Mouse (Mus musculus) CD4-positive helper T cell, adult 2 months (primary cell): ENCODE data around the gene Fam219b.

Source experiments
- DNase-seq: peaks from one replicate; pipeline ENCODE4 v3.0.0-alpha.2; 2012; ENCODE audit warnings: low read depth, missing footprints, low spot score

The Fam219b gene

GRCm38 (mm10) chr9:57537044-57537727 is at the start of gene Fam219b:
Gene Fam219b (plus strand): TSS chr9:57537528.
- DNase-seq = peak; percentile 89

- DNase-seq = no peak
Measured at GRCm38 (mm10) chr9:57487807-57488206, 49.5 kb upstream of the Fam219b start.

DNA sequence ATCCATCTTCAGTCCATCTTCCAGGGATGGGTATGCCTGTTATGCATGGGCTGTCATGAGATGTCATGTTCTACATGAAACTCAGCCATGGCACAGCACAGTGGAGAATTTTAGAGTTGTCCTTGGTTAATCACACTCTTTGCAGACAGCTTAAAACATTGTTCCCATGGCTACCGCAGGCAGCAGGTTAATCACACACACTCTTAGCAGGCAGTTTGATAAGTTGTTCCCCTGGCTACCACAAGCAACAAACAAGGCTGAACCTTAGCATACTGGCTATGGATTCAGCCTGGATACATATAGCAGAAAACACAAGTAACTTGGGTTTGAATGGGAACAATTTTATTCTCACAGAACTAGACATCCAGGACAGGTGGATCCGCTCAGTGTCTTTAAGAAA is 43.8 kb upstream of the Fam219b start:
- DNase-seq = no peak

GRCm38 (mm10) chr9:57494970-57495369 is 42.4 kb upstream of the Fam219b start:
- DNase-seq = no peak

DNA sequence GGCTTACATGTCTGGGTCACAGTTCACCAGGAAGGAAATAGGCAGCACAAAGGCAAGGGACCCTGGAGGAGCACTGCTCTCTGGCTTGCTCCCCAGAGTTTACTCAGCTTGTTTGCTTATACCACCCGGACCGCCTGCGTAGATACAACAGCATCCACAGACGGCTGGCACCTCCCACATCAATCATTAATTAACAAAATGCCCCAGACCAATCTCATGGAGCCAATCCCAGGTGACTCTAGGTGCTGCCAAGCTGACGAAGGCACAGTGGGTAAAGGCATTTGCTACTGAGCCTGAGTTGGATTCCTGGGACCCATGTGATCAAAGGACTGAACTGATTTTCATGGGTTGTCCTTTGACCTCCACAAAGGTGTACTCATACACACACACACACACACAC is 40.1 kb upstream of the Fam219b start:
- no peak for DNase-seq

DNA sequence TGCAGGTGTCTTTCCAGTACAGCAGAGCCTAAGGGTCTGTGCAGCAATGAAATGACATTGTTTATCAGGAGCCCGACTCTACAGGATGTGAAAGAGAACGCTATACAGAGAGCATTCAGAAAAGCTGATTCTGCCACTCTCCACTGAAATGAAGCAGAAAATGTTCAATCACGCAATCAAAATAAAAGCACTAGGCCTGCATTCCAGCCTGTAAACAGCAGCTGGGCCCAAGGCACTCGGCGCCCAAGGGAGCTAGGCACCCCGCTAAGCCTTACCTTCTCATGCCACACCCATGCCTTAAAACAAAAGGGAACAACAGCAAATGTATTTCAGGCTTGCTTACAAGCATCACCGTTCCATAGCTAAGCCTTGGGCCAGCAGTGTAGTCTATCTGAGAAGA is 38.8 kb upstream of the Fam219b start:
- no peak for DNase-seq

- no peak for DNase-seq
Measured at GRCm38 (mm10) chr9:57501452-57501851, 35.9 kb upstream of the Fam219b start.

DNA sequence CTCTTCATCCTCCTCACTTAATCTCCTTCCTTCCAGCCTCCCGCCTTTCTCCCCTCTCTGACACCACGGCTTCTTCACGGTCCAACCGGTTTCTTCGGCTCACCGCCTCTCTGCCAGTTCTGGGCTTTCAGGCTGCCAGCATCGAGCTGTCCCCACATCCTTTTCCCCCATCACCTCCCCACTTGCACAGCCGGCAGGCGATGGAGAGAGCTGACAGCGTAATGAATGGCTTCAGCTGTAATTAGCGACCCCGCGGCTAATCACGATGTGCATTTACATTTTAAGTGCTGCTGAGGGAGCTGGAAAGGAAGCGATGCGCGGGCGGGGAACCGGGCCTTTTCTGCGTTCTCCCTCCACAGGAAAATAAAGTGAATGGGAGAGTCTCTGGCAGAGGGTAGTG is 35.5 kb upstream of the Fam219b start:
- DNase-seq = no peak

DNA sequence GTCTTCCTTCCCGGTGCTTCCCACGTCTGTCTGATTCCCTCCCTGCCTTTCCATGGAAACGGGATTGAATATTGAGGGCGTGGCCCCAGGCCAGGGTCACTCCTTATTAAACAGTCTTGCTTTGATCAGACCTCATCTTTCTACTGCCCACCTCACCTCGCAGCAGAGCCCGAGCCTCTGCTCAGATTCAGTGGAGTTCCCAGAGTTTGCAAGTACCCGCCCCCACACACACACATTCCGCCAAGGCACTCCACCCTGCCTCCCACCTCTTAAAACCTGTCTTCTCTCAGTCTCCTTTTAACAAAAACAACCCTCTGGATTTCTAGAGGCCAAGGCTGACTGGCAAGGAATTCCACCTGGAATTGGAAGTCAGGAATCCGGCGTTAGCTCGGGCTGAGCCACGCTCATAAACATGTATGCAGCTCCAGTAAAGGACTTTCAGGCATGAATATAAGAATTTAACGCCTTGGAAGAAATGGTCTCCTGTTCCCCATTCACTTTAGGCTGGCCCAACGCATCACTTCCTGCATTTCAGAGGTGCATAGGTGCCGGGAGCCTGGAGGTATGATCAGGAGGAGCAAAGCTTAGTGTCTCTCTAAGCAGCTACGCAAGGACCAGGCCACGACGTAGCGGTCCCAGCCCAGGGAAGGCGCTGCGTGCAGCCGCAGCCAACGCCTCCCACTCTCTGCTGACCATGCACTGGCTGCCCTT is 34.3 kb upstream of the Fam219b start:
- no peak for DNase-seq

DNA sequence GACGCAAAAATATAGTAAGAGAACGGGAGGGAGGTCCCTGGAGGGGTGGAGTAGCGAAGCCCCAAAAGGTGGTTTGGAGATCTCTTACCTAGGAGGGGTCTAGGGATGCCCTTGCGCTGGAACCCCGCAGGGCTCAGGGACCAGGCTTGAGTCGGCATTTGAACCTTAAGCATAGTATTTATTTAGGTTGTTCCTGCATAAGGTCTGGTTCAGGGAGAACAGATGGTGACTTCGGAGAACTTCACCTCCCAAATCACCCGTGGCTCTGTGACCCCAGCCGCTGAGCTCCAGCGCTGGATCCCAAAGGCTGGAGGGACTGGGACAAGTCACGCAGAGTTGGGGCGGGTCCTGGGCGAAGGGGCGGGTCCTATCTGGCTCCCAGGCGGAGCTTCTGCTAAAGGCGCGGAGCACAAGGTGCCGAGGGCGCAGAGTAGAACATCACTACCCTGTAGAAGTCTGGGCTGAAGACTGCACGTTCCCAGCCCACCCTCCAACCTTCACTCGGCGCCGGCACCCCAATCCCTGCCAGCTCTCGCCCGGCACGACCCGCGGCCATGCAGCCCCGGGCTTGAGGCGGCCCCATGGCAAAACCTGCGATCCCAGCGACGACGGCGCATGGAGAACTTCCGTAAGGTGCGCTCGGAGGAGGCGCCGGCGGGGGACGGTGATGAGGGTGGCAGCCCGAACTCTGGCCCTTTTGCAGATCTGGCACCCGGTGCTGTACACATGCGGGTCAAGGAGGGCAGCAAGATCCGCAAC is 33.5 kb upstream of the Fam219b start, which contains the start of gene Rpp25:
TSS of gene Rpp25 (plus strand) at position 405 of the 759 bp plus-strand sequence.
- no peak for DNase-seq

DNA sequence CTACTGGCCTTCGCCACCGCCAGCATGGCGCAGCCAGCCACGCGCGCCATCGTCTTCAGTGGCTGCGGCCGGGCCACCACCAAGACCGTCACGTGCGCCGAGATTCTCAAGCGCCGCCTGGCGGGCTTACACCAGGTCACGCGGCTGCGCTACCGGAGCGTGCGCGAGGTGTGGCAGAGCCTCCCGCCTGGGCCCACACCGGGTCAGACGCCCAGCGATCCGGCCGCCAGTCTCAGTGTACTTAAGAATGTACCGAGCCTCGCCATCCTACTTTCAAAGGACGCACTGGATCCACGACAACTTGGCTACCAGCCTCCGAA is 33.0 kb upstream of the Fam219b start:
- peak; percentile 60 for DNase-seq

- no peak for DNase-seq
Measured at GRCm38 (mm10) chr9:57504891-57505290, 32.4 kb upstream of the Fam219b start.

DNA sequence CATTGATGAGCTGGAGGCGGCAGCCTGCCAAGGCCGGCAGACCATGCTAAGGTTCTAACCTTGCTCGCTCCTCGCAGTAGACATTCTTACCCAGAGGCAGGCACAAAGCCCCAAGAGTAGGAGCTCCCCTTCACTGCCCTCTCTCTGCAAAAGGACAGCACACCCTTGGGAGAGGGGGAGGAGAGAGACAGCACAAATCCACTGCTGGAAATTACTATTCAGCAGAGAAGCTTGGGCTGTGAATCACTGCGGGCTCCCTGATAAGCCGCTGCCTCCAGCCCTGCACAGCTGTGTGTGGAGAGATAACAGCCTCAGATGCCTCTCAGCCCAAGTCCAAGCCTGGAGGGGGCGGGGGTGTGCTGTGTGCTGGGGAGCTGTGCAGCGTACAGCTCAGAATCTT is 31.6 kb upstream of the Fam219b start:
- DNase-seq = no peak

DNA sequence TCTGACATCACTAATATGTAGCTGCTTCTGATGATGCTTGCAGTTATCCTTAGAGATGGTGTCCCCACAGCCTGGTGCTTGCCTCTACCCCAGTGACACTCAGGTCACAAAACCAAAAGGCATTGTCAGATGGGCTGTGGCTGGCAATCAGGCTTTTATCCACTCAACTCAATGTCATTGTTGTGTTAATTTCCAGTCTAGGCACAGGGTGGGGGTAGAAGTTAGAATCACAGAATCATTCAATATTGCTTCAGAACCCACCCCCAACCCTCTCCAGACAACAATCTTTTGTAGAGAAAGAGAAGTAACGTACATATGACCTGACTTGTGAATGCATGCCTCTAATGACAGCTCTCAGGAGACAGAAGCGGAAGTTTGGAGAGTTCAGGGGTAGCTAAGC is 26.8 kb upstream of the Fam219b start:
- no peak for DNase-seq

DNA sequence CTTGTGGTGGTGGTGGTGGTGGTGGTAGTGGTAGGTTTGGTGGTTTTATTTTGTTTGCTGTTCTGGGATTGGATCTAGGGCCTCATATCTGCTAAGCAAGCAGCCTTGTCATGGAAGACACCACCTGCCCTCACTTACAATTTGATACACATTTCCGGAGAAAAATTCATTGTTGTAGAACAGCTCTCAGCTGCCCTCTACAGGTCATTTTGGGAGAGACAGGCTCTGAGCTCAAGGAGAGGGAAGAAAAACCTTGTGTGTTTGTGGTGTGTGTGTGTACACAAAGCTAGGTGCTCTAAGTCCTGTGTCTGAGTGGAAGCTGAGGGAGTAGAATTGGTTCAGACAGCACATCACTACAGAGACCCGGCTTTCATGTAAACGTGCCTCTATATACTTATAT is 20.2 kb upstream of the Fam219b start:
- DNase-seq = peak; percentile 78

GRCm38 (mm10) chr9:57520375-57521055 is 16.8 kb upstream of the Fam219b start:
- DNase-seq = no peak

- peak; percentile 93 for DNase-seq
Measured at GRCm38 (mm10) chr9:57521056-57521911, 16.0 kb upstream of the Fam219b start, which contains the start of gene Cox5a. Gene Cox5a (plus strand): TSS chr9:57521274.

- peak; percentile 21 for DNase-seq
Measured at GRCm38 (mm10) chr9:57522114-57522860, 15.0 kb upstream of the Fam219b start.

- DNase-seq = no peak
Measured at GRCm38 (mm10) chr9:57522861-57523246, 14.5 kb upstream of the Fam219b start.

DNA sequence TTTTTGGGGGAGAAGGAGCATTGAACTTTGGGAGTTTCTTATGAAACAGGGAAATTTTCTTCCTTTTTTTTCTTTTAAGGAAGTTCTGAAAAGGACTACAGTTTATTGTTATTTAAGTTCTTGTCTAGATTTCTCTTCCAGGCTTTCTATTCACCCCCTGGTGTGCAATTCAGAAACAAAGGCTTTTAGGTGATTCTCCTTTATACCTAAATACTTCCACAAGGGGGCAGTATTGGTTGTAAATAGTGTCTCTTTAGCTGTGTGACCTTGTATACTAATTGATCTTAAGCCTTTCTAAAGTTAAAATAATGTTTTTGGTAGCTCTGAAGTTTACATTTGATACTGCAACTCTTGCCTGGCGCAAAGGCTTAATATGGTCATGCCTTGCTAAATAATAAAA is 13.6 kb upstream of the Fam219b start:
- DNase-seq = peak; percentile 79
